12 mouse cellular contexts compared by ENCODE assay signal in genomic region chr3:149115901-149116300, GRCm38 (mm10).
DNase-seq lines count a peak whose midpoint lies in the region; ATAC-seq and TF ChIP-seq lines count a peak whose summit lies in the region.
"Had no signal": no experiment of that assay in that cellular context is flagged by ENCODE, and none has a peak within 500 bp of the region (broad histone marks: within the 10 kb centered on the region; RNA-seq: fewer than 3 reads in every experiment).

No protein-coding gene starts in this region.

- 0 out of 2 replicates have a peak, but pooled peaks have one; percentile 21 for TF ChIP-seq EP300 in heart, adult 2 months (IDR thresholded peaks at IDR 0.05; ENCODE audit: insufficient read depth, low read depth, low read length)

- H3K9me3 ChIP-seq in kidney, embryonic 16.5 days (ENCODE audit: low read length) = no peaks in the 10 kb centered on the region
- no peaks in the 10 kb centered on the region for H3K9me3 ChIP-seq in liver, embryonic 11.5 days (ENCODE audit: control insufficient read depth, low read length)
- H3K9me3 ChIP-seq in limb, embryonic 10.5 days (replicated peaks) = no peaks in the 10 kb centered on the region
- H3K9me3 ChIP-seq: liver, embryonic 13.5 days had no signal

- no peaks in the 10 kb centered on the region for H3K27me3 ChIP-seq in kidney, embryonic 16.5 days (ENCODE audit: insufficient read depth, low read length)
- no peaks in the 10 kb centered on the region for H3K27me3 ChIP-seq in heart, adult 2 months (ENCODE audit: control insufficient read depth, insufficient read depth, low read length)
- no peaks in the 10 kb centered on the region for H3K27me3 ChIP-seq in liver, embryonic 11.5 days (replicated peaks; ENCODE audit: control insufficient read depth, insufficient read depth, low read length)
- no peaks in the 10 kb centered on the region for H3K27me3 ChIP-seq in limb, embryonic 10.5 days (ENCODE audit: low read depth, poor library complexity, severe bottlenecking)
- H3K27me3 ChIP-seq: CH12.LX; liver, embryonic 13.5 days had no signal

- TF ChIP-seq POLR2A in heart, adult 2 months (IDR thresholded peaks at IDR 0.05; ENCODE audit: insufficient read depth, low read depth, low read length) = no peak

- peaks cover 18% of the 10 kb centered on the region; the same call in 1 of the 2 replicates for H3K4me1 ChIP-seq in kidney, embryonic 16.5 days (ENCODE audit: insufficient read depth, low read length)
- peaks cover 11% of the 10 kb centered on the region for H3K4me1 ChIP-seq in heart, adult 2 months (ENCODE audit: control insufficient read depth, insufficient read depth, low read length)
- 0 out of 2 replicates have a peak, but pooled peaks cover 3% of the 10 kb centered on the region for H3K4me1 ChIP-seq in liver, embryonic 11.5 days (replicated peaks; ENCODE audit: control insufficient read depth, insufficient read depth, low read length)
- peaks cover 29% of the 10 kb centered on the region for H3K4me1 ChIP-seq in limb, embryonic 10.5 days
- H3K4me1 ChIP-seq: liver, embryonic 13.5 days had no signal

- H3K4me2 ChIP-seq in kidney, embryonic 16.5 days (replicated peaks; ENCODE audit: low read depth, low read length) = no peak overlapping the region
- no peak overlapping the region for H3K4me2 ChIP-seq in liver, embryonic 11.5 days
- H3K4me2 ChIP-seq: liver, embryonic 13.5 days had no signal

- H3K27ac ChIP-seq in kidney, embryonic 16.5 days (ENCODE audit: low read length) = no peak overlapping the region
- H3K27ac ChIP-seq in heart, adult 2 months = no peak overlapping the region
- H3K27ac ChIP-seq in liver, embryonic 11.5 days (ENCODE audit: low read depth, low read length) = no peak overlapping the region
- no peak overlapping the region for H3K27ac ChIP-seq in limb, embryonic 10.5 days
- H3K27ac ChIP-seq: left cerebral cortex, adult 2 months; liver, embryonic 13.5 days had no signal

- TF ChIP-seq CTCF in heart, adult 2 months (IDR thresholded peaks at IDR 0.05) = no peak

- intact Hi-C loops in heart, adult 2 months (cut with DNase I) = no loop called here

- H3K79me2 ChIP-seq in heart, adult 2 months (replicated peaks; ENCODE audit: control insufficient read depth, insufficient read depth, low read length) = no peaks in the 10 kb centered on the region

- peak; percentile 17 for DNase-seq in kidney, adult 18-20 months
- DNase-seq in R1 (ENCODE audit: low read depth, low spot score) = peak; percentile 72
- peak; percentile 40 to 46 for DNase-seq in heart, adult 2 months
- DNase-seq in heart, postnatal 4 days = peak; percentile 47
- no peak for DNase-seq in liver, embryonic 11.5 days (ENCODE audit: low spot score)
- no peak for DNase-seq in limb, embryonic 10.5 days (ENCODE audit: low spot score)
- DNase-seq: cerebellum, postnatal 36 days; liver, embryonic 13.5 days; thymus, postnatal 14 days had no signal

- H3K36me3 ChIP-seq in kidney, embryonic 16.5 days (ENCODE audit: insufficient read depth, low read length) = no peaks in the 10 kb centered on the region
- no peaks in the 10 kb centered on the region; the same call in 1 of the 2 replicates for H3K36me3 ChIP-seq in heart, adult 2 months (ENCODE audit: control insufficient read depth, insufficient read depth, low read length)
- H3K36me3 ChIP-seq in liver, embryonic 11.5 days (ENCODE audit: control insufficient read depth, insufficient read depth, low read length) = no peaks in the 10 kb centered on the region
- H3K36me3 ChIP-seq in limb, embryonic 10.5 days = no peaks in the 10 kb centered on the region
- H3K36me3 ChIP-seq: liver, embryonic 13.5 days had no signal

- no peak for ATAC-seq in kidney, embryonic 16.5 days (ENCODE audit: low FRiP score, low TSS enrichment)
- no peak for ATAC-seq in liver, embryonic 11.5 days (replicated peaks; ENCODE audit: low FRiP score)

- WGBS in kidney, embryonic 16.5 days = 81% methylated on average over 12 of the region's 12 CpGs
- WGBS in heart, adult 2 months = 8% methylated on average over 12 of the region's 12 CpGs
- 72% methylated on average over 12 of the region's 12 CpGs for WGBS in liver, embryonic 11.5 days
- WGBS in limb, embryonic 10.5 days = 86% methylated on average over 12 of the region's 12 CpGs

- H3K9ac ChIP-seq in kidney, embryonic 16.5 days (replicated peaks; ENCODE audit: low read length) = no peak overlapping the region
- H3K9ac ChIP-seq in heart, adult 2 months (ENCODE audit: low read depth, low read length) = no peak overlapping the region
- H3K9ac ChIP-seq in liver, embryonic 11.5 days (ENCODE audit: low read depth, low read length) = no peak overlapping the region
- H3K9ac ChIP-seq: liver, embryonic 13.5 days had no signal

- H3K4me3 ChIP-seq in kidney, embryonic 16.5 days (ENCODE audit: low read length) = no peak overlapping the region
- peak overlapping the region; percentile 29 for H3K4me3 ChIP-seq in heart, adult 2 months
- no peak overlapping the region for H3K4me3 ChIP-seq in liver, embryonic 11.5 days (ENCODE audit: low read depth, low read length)
- no peak overlapping the region for H3K4me3 ChIP-seq in limb, embryonic 10.5 days
- H3K4me3 ChIP-seq: left cerebral cortex, adult 2 months; liver, embryonic 13.5 days had no signal

Comparison
In these comparisons a context has a peak if more than half of its experiments do, and no peak if none do; other contexts are left out.
1. DNase-seq: peak in kidney, adult 18-20 months (single experiment), R1 (single experiment), heart, adult 2 months (2 of 2) and heart, postnatal 4 days (single experiment); none in liver, embryonic 11.5 days (single experiment) and limb, embryonic 10.5 days (single experiment).